Mouse (Mus musculus) monocyte, adult 2 months (primary cell): Measurements from ENCODE around the gene Cyp1b1.
A peak's percentile ranks its signal among the peaks of the same experiment; 100 is the strongest.

ENCODE experiments used
- DNase-seq, 2 experiments: peaks; one replicate each; pipeline ENCODE4 v3.0.0; 2022; ENCODE audit warnings: low spot score in 2 of 2, low read depth in 1 of 2

The Cyp1b1 gene

DNA sequence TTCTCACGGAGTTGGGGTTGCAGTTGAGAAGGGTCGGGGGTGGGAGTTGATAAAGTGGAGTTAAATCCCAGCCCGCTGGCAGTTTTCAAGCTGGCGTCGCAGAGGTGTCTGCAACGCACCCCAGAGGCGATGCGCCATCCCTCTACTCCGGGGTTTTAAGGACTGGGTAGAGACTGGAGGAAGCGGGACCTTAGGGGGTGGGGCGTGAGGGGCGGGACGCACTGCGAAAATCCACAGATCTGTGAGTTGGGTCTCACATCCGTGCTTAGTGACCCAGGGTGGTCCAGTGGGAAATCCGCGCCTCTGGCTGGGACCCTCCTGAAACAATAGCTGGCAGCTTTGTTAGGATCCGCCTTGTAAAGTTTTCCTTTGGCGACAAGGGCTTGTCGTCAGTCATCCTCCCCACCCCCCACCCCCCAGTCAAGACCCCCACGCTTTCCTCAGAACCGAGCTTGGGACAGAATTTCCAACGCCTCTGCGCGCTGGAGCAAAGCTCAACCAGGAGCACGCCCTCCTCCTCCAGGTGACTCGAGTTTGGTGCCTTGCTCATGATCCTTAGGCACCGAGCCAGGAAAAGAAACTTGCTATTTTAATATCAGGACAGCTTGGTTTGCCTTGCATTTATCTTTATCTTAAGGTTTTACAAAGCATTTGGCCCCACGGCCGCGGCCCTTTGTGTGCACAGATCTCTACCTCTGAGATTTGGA is at the start of gene Cyp1b1:
Gene Cyp1b1 (minus strand): TSS at position 131 of the 707 bp plus-strand sequence.
- no peak for DNase-seq

DNA sequence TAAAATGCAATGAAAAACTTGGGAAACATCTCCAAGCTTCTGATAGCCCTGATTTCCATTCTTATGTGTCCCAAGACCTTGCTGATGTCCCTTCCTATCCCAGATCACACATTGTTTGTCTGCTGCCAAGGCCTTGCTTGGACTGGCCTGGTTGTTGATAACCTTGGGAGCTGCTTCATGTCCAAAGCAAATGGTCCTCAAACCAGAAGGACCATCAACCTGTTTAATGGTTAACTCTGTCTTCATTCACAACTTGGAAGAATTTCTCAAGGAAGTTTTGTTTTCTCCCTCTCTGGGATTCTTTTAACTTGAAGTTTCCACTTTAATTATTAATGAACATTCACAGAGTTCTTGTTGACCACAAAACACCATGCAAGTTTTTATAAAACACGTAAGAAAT is 47.0 kb upstream of the Cyp1b1 start:
- no peak for DNase-seq

DNA sequence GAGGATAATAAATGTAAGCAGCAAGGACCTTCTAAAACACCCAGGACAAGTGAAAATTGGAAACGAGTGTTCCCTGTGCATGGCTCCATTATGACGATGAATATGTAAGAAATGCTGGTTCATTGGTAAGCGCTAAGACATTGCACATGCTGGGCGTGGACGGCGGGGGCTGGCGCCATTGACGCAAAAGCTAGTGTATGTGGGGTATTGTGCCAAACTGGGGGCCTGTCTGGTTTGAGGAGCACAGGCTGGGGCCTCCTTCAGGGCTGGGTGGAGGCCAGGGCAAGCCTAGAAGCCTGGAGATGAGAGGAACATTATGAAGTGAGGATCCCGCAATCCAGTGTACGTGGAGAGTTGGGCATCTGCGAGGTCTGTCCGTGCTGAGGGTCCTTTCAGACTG is 39.0 kb upstream of the Cyp1b1 start:
- DNase-seq = no peak

DNA sequence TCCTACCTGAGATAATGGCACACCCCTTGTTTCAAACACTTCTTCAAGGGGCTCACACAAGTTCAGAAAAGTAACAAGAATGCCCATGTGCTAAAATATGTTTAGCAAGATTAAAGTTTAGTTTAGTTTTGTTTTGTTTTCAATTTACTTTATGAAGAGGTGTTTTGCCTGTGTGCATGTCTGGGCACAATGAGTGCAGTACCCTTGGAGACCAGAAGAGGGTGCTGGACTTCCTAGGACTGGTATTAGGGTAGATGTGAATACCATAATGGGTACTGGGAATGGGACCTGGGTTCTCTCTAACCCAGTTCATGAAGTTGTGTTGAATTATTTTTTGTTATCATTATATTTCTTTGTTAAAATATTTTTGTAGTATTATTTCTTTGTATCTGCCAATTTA is 38.0 kb upstream of the Cyp1b1 start:
- no peak for DNase-seq

DNA sequence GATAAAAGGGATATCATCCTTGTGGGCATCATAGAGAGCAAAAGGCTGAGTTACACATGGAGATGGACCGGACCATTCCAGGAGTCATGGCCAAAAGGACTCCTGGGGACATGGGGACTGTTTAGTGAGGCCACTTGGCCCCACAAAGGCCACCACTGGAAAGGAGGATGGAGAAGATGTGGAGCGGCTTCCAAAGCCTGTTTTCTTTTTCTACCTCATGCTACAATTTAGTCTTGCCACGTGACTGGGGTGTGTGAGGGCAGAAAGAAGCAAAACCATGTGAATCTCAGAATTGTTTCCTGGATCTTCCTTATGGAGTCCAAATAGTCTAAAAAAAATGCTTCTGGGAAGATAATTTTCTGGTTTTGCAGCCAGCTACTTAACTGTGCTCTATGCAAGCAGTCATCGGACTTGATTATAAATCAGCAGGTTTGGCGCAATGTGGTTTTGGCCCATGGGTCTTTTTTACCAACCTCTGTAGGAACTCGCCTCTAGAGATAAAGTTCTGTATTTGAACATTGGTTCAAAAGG is 36.9 kb upstream of the Cyp1b1 start:
- DNase-seq = no peak

DNA sequence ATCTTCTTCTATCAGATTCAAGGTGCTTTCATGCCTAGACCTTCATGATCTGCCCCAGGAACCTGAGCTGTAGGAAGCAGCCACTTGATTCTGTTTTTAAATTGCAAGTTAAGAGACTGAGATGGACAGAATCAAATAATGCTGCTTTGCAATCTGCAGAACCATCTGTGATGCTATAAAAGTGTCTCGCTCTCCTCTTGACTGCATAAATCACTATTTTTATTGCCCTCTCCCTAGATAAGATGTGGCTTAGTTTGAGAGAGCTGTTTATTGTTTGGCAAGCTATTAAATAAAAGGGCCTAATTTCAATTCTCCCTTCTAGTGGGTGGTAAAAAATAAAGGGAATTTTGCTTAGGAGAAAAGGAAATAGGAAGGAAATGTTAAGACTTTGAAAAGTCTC is 34.8 kb upstream of the Cyp1b1 start:
- DNase-seq = no peak

DNA sequence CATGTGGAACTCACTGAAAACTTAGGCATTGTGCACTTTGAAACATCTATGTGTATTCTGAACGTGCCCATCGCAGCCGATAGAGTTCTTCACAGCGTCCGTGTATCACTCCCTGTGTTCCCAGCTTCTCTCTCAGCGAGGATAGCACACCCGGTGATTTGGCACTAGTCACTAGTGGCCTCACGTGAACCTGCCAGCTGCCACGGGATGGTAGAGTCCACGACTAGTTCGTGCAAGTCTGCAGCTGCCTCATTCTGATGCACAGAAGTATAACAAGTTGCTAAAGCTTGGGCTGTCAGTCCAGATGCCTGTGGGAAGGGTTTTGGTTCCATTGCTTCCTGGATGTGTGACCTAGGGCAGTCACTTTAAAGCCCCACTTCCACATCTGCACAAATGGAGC is 32.1 kb upstream of the Cyp1b1 start:
- DNase-seq = no peak

DNA sequence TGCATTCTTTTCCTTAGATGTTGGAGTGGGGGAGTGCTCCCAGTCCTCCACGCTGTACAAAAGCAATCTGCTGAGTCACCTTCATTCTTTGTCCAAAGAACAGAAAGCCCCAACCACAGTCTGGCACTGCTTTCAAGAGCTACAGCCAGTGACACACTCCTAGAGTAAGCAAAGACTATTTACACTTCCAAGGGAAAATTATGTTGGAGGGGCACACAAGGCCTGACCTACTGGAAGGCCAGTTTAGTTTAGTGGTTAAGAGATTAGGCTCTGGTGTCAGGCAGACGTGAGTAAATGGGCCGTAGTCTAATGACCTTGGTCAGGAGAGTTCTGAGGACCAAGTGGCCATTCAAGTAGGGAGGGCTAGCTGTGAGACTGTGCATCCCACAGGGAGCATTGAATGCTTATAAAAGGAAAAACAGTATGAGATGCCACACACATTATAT is 31.3 kb upstream of the Cyp1b1 start:
- DNase-seq = no peak

DNA sequence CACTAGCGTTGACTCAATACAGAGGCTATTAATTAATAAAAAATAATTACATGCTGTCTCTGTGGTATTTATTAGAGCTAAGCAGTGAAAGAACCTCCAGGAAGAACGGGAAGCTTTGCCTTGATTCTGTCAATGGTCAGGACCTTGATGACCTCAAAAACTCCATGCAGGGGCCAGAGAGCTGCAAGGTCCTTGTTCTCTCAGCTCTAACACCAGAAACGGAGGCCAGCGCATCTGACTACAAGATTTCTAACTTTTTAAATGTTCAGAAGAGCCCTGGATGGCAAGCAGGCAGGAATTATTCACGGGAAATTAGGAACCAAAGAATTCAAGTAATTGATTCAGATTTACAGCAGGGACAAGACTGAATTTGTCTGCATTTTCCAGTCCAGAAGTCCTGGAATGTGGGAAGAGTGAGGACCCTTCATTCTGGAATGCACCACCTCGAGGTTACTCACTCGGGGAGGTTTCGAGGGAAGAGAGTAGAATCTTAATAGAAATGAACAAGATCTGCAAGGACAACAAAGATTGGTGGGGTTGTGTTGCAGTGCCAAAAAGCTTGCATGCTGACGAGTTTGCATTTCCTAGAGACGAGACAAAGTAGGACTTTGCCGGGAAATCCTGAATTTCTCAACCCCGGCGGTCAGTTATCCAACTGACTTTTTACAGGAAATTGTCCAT is 30.3 kb upstream of the Cyp1b1 start:
- no peak for DNase-seq

DNA sequence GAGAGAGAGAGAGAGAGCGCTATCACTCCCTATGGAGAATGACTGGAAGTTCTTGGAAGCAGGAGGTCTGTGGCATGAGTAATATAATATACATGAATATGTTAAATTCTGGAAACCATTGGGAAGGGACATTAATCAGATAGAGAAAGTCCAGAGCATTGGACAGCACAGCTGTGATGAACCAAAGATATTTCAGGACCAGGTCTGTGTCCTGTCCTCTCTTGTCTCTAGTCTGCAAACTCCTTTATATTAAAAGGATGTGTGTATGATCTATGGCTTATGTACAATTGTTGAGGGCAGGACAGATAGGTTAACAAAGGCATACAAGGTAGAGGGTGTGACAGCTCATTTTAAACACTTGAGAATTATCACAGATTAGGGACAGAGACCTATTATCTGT is 28.6 kb upstream of the Cyp1b1 start:
- no peak for DNase-seq

DNA sequence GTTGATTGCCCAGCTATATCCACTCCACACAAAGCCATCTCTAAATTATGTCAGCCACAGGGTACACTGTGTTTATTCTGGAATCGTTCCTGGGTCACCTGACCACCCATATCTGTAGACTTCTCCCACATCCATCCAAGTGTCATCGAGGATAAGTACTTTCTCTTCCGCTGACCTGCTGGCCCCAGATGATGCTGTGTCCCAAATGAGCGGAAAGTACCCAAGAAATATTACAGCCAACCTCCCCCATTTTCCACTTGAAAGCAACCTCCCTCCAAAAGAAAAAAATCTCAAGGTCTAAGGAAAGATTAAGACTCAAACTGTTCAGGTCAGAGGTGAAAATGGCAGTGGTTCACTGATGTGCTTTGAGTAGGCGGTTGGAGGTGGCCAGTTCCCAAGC is 27.8 kb upstream of the Cyp1b1 start:
- DNase-seq = no peak

DNA sequence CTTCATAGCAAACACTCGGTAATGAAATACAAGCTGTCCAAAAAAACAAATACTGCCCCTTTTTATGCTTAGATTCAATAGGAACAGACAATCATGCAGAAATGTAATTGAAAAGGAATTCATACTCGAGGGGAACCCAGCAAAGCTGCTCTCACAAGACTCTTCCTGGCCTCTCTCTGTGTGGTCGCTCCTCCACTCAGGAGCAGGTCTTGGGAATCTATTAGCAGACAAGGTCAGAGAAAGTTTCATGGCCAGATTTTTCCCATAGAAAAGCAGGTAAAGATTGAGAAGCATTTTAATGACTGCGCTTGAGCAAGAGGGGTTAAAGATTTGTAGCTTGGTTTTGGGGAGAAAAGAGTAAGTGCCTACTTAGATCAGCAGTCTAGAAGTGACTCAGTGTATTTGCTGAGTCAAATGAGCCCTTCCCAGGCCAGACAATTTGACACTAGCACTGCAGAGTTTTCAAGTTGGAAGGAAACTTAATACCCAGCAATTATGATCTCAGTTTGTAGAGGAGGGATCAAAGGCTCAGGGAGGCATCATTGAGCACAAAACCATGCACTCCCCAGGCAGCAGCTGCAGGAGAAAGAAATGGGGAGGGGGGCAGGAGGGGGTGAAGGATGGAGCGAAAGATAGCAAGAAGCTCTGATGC is 24.1 kb upstream of the Cyp1b1 start:
- no peak for DNase-seq

DNA sequence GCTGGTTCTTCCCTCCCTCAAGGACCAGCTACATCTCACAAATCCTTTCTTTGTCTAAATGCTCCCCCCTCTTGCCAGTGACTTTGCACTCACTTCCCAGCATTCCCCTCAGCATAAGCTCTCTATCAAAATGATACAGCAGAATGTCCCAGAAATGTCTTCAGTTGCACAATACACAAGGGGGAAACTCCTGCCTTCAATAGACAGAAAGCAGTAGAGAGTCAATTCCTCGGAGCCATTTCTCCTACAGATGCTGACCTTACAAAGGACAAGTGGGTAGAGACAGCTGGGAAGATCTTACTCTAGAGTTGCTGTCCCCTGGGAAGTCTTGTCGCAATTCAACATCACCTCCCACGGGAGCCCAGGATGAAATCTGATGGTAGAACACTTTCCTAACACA is 22.7 kb upstream of the Cyp1b1 start:
- no peak for DNase-seq

DNA sequence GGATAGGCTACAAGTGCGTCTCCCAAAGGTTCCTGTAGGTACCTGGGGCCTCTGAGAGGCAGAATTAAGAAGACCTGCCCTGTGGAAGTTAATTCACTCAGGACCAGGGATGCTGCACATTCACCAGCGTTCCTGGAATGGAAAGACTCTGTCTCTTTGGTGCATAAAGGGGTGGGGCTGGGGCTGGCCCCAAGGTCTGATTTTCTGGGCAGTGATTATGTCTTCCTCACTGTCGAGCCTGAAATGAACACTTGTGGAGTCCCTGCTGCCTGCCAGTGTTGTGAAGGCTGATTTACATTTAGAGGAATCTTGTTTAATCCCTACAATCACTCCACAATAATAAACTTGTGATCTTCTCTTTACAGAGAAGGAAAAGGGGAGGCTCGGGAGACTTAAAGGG is 18.2 kb upstream of the Cyp1b1 start:
- DNase-seq = no peak

DNA sequence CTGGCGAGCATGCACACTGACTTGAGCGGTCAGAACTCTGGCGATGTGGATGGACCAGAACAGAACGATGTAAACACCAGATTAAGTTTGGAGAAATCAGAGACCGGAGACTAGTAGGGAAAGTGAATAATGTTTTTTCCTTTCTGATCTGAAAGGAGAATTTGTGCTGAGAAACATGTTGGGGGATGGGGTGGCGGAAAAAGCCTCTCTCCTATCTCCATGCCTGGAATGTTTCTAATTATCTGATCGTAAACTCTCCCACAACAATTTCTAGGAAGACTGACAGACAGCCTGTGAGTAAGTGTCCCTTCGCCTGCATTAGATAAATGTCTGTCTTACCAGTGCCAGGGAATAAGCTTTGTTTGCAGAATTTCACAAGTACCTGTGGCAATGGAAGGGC is 16.1 kb upstream of the Cyp1b1 start:
- no peak for DNase-seq

DNA sequence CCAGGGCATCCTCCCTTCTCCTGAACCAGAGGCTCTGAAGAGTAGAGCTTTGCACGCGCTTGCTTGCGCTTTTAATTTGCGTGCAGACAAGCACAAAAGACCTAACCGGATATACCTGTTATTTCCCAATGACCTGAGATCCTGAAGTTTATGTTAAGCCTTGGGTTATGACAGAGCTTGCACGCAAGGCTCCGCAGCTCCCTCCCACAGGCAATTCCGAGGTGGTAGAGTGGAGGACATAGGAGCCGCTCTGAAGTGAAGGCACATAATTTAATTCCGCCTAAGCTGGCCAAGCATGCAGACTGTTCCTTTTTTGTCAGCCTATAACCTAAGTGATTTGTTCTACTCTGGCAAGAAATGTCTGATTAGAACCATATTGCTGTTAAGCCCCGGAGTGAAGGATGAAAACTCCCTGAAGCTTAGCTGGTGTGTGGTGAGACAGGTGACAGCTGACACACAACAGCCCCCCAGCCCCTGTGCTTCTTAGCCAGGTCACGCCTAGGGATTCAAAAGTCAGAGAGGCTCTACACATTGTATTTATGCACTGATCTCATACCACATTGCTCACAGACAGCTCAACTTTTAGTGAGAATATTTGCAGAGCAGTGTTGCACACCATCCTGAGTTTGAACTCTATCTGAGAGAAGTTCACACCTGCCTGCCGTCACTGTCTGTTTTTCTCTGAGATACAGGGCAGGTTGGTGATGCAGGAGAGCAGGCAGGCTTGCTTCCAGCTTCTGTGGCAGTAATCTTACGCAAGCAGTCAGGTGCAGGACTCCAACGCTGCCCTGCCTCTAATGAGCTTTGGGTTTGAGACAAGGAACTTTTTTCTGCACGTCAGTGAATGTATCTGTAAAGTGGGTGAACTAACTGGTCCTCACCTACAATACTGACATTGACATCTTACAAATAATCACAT is 14.0 kb upstream of the Cyp1b1 start:
- DNase-seq = no peak

DNA sequence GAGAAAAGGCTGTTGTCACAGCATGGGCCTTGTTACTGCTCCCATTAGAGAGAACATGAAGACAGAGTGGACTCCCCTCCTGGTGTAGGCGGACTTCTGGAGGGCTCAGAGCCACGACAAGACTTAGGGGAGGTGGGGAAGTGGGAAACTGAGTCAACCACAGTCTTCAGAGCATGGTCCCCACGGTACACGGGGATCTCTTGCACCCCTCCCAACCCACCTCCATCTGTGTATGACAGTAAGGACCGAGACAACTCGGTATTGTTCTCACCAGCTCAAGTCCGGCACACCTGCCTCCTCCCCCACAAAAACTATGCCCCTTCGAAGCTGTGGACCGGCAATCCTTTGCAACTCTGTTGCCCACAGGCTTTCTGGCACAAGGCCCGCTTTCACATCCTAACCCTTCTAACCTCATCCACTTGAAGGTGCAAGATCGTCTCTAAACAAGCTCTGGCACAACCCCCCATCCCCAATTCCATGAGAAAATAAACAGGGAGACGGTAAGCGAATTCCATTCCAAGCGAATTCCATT is 13.3 kb upstream of the Cyp1b1 start:
- no peak for DNase-seq

DNA sequence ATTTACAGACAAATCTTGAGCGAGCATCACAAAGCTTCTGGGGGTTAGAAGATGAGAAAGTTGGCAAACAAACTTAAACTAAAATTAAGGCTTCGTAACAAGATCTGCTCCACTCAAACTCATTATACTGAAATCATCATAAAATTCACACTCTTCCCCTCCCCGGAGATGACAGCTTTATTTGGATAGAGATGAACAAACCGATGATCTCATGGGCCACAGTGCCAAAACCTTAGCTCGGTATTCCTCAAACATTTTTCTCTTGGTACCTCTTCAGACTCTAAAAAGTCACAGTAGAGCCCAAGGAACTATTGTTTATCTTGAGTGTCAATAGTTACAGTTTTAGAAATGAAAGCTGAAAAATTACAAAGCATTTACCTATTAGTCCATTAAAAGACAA is 11.8 kb upstream of the Cyp1b1 start:
- no peak for DNase-seq

DNA sequence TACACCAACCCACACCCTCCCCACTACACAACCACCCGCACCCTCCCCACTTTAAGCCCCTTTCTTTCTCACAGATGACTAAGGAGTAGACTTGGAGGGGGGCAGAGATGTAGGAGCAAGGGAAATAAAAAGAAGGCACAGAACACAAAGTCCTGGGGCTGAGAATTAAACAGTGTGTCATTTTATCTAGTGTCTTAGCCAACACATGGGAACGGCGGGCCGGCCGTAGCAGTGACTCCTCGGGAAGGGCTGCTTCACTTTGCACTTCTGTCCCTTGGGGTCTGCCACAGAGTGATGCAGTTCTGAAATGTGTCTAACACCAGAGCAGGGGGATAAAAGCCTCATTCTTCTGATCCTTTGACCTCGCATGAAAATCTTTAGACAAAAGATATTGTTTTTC is 5.8 kb upstream of the Cyp1b1 start:
- no peak for DNase-seq

DNA sequence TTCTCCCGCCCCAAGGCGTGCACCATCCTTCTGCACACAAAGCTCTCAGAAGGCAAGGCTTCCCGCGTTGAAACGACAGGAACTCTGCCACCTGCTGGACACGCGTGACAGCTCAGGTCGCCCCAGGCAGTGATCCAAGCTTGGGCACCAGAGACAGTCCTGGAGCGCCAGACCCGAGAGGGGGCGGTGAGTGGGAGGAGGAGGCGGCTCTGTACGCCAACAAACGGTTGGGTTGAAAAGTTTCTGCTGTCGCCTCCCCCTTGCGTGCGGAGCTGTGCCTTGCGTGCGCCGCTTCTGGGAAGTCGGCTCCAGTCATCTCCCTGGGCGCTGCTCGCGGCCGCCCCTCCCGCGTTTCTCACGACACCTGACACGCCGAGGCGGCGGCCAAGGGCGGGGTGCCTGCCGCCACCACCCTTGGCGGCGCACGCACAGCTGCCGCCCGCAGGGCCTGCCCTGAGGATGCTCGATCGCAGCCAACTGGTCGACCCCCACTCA is 835 bp upstream of the Cyp1b1 start:
- DNase-seq = peak; percentile 28 to 53
